Mouse (Mus musculus) megakaryocyte, embryonic 14.5 days (primary cell): Measurements from ENCODE around the gene Phf1. TPM values are rescaled to one million over a fixed set of nuclear protein-coding genes. Genes with fewer than 3 reads are reported as not detected.

ENCODE experiments used
- H3K27me3 ChIP-seq: replicated peaks from 2 replicates; pipeline ENCODE3; 2012; ENCODE audit warnings: inconsistent platforms
- H3K36me3 ChIP-seq: replicated peaks from 2 replicates; pipeline ENCODE3; 2012; ENCODE audit warnings: low read length, inconsistent platforms, mixed read lengths
- H3K4me1 ChIP-seq: 2 replicates; pipeline ENCODE4 v1.6.1; 2012; ENCODE audit warnings: inconsistent platforms
- H3K4me3 ChIP-seq: replicated peaks from 2 replicates; pipeline ENCODE3; 2012; ENCODE audit warnings: moderate library complexity, mild to moderate bottlenecking, inconsistent platforms
- H3K9me3 ChIP-seq: 2 replicates; pipeline ENCODE4 v1.6.1; 2012; ENCODE audit warnings: inconsistent platforms
- FLI1 ChIP-seq: IDR thresholded peaks from 2 replicates; pipeline ENCODE4 v1.6.1; 2012; ENCODE audit warnings: low read length, inconsistent platforms, mixed read lengths
- GATA1 ChIP-seq: IDR thresholded peaks from 3 replicates; pipeline ENCODE4 v1.6.1; 2012; ENCODE audit warnings: mixed read lengths, low read length, inconsistent platforms, borderline replicate concordance
- polyA plus RNA-seq: library from polyadenylated mRNA; stranded (reverse); fragments of >175 nt; gene quantifications from 2 replicates; pipeline ENCODE4 v1.2.3, GENCODE M21; 2012; ENCODE audit warnings: low replicate concordance; ENCODE audit not compliant: insufficient read depth

Phf1 gene
- polyA plus RNA-seq, 1 experiment, result 31.7 TPM

GRCm38 (mm10) chr17:26941031-26941789, 8.4 kb downstream of the Phf1 start, which contains the start of gene Syngap1:
TSS of gene Syngap1 (plus strand) at chr17:26941253.
- peaks cover 19% of the 10 kb centered on the region for H3K36me3 ChIP-seq
- H3K4me1 ChIP-seq, result peaks cover 64% of the 10 kb centered on the region
- no peaks in the 10 kb centered on the region for H3K9me3 ChIP-seq
- H3K4me3 ChIP-seq, result peak within 1 kb of the TSS; percentile 97
- TF ChIP-seq FLI1 (no peak), GATA1 (no peak)
- peaks cover 20% of the 10 kb centered on the region for H3K27me3 ChIP-seq

- H3K4me3 ChIP-seq, result no peak overlapping the region
- peaks cover 66% of the 10 kb centered on the region for H3K4me1 ChIP-seq
- TF ChIP-seq FLI1 (no peak), GATA1 (no peak)
- peaks cover 27% of the 10 kb centered on the region for H3K27me3 ChIP-seq
- H3K36me3 ChIP-seq, result peaks cover 11% of the 10 kb centered on the region
- no peaks in the 10 kb centered on the region for H3K9me3 ChIP-seq
Observed at GRCm38 (mm10) chr17:26941841-26942570, 9.2 kb downstream of the Phf1 start.

- TF ChIP-seq GATA1 (no peak), FLI1 (no peak)
- Histone ChIP-seq H3K4me1 (peaks cover 67% of the 10 kb centered on the region), H3K9me3 (no peaks in the 10 kb centered on the region), H3K27me3 (peaks cover 51% of the 10 kb centered on the region), H3K36me3 (no peaks in the 10 kb centered on the region), H3K4me3 (peak overlapping the region; percentile 88)
Observed at GRCm38 (mm10) chr17:26945824-26946495, 13.1 kb downstream of the Phf1 start.

GRCm38 (mm10) chr17:26946567-26946966, 13.7 kb downstream of the Phf1 start:
- H3K27me3 ChIP-seq, result peaks cover 54% of the 10 kb centered on the region
- H3K36me3 ChIP-seq, result no peaks in the 10 kb centered on the region
- peaks cover 67% of the 10 kb centered on the region for H3K4me1 ChIP-seq
- peak overlapping the region; percentile 88 for H3K4me3 ChIP-seq
- TF ChIP-seq FLI1 (no peak), GATA1 (no peak)
- no peaks in the 10 kb centered on the region for H3K9me3 ChIP-seq

GRCm38 (mm10) chr17:26947231-26948100, 14.6 kb downstream of the Phf1 start:
- Histone ChIP-seq H3K36me3 (no peaks in the 10 kb centered on the region), H3K4me3 (peak overlapping the region; percentile 25), H3K27me3 (peaks cover 61% of the 10 kb centered on the region), H3K4me1 (peaks cover 68% of the 10 kb centered on the region), H3K9me3 (no peaks in the 10 kb centered on the region)
- TF ChIP-seq FLI1 (no peak), GATA1 (no peak)

- TF ChIP-seq GATA1, result no peak
- no peak for TF ChIP-seq FLI1
- no peaks in the 10 kb centered on the region for H3K36me3 ChIP-seq
- peak overlapping the region; percentile 90 for H3K4me3 ChIP-seq
Observed at GRCm38 (mm10) chr17:26948316-26949050, 15.6 kb downstream of the Phf1 start.

GRCm38 (mm10) chr17:26949051-26949577, 16.3 kb downstream of the Phf1 start:
- Histone ChIP-seq H3K4me3 (peak overlapping the region; percentile 90), H3K36me3 (no peaks in the 10 kb centered on the region), H3K9me3 (no peaks in the 10 kb centered on the region), H3K27me3 (peaks cover 73% of the 10 kb centered on the region), H3K4me1 (peaks cover 83% of the 10 kb centered on the region)
- TF ChIP-seq FLI1 (no peak), GATA1 (no peak)

More at GRCm38 (mm10) chr17:26948316-26949050, 15.6 kb downstream of the Phf1 start:
- Histone ChIP-seq H3K4me1 (peaks cover 77% of the 10 kb centered on the region), H3K27me3 (peaks cover 71% of the 10 kb centered on the region), H3K9me3 (no peaks in the 10 kb centered on the region)

GRCm38 (mm10) chr17:26949866-26950265, 17.0 kb downstream of the Phf1 start:
- Histone ChIP-seq H3K36me3 (peaks cover 2% of the 10 kb centered on the region), H3K4me1 (peaks cover 80% of the 10 kb centered on the region), H3K4me3 (peak overlapping the region; percentile 44), H3K27me3 (peaks cover 66% of the 10 kb centered on the region), H3K9me3 (no peaks in the 10 kb centered on the region)
- TF ChIP-seq FLI1 (no peak), GATA1 (no peak)
